Mouse (Mus musculus): ENCODE measurements around the gene Cyb561d2.
A peak's percentile ranks its signal among the peaks of the same experiment; 100 is the strongest.

DNA sequence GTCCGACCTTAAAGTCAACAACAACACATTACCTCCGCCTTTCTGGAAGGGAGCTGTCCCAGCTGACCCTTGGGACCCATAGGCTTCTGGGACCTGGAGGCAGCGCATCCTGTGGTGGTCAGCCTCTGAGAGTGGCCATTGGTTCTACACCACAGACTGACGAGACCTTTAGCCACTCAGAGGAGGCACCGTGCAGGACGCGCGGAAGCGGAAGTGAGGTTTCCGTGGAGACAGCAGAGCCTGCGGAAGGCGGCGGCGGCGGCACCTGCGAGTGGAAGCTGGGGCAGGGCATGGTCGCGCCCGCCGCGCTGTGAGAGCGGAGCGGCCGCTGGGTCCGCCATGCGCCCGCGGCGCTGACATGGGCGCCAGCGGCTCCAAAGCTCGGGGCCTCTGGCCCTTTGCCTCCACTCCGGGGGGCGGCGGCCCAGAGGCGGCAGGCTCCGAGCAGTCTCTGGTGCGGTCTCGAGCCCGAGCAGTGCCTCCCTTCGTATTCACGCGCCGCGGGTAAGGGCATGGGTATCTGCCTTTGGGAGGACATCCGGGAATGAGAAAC is 21.1 kb upstream of the Cyb561d2 start, which contains the start of gene Tusc2:
- TF ChIP-seq POLR2A (IDR thresholded peaks at IDR 0.05; ENCODE audit: low read depth, low read length) (peak; percentile 74), CTCF (conservative IDR thresholded peaks at IDR 0.05; ENCODE audit: insufficient read depth, insufficient read length, low read depth, low read length) (no peak)
